19 mouse cellular contexts compared by ENCODE assay signal in genomic region chr11:3334141-3334710, GRCm38 (mm10). TPM values are rescaled to one million over a fixed set of nuclear protein-coding genes. Genes with fewer than 3 reads are reported as not detected.
DNase-seq lines count a peak whose midpoint lies in the region; TF ChIP-seq lines count a peak whose summit lies in the region.
"Had no signal": no experiment of that assay in that cellular context is flagged by ENCODE, and none has a peak within 500 bp of the region (broad histone marks: within the 10 kb centered on the region; RNA-seq: fewer than 3 reads in every experiment).

No protein-coding gene starts in this region.

- DNase-seq in gastrocnemius, adult 2 months: no peak
- DNase-seq in gastrocnemius, adult 8-10 months (ENCODE audit: low spot score in 2 of 2): no peak
- no peak for DNase-seq in left cerebral cortex, adult 2 months (ENCODE audit: extremely low spot score in 1 of 2, low spot score in 2 of 2)
- DNase-seq in left cerebral cortex, adult 9 months (ENCODE audit: low spot score in 2 of 2): no peak
- DNase-seq in embryo, embryonic 10.5 days (ENCODE audit: low spot score): no peak
- no peak for DNase-seq in frontal cortex, postnatal 36 days (ENCODE audit: low spot score in 2 of 2)
- DNase-seq: cerebellum, postnatal 36 days; kidney, adult 11 months; kidney, postnatal 36 days; layer of hippocampus, postnatal 36 days; left cerebral cortex, postnatal 4 days; midbrain, embryonic 14.5 days had no signal

- peak overlapping the region; percentile 92 for H3K27ac ChIP-seq in gastrocnemius, adult 2 months
- peak overlapping the region; percentile 55; the same call in 1 of the 2 replicates for H3K27ac ChIP-seq in left cerebral cortex, adult 2 months
- H3K27ac ChIP-seq in brown adipose tissue, adult 24 weeks (replicated peaks; ENCODE audit: low read depth, low read length): peak overlapping the region; percentile 25; the same call in 1 of the 2 replicates
- H3K27ac ChIP-seq: forebrain, embryonic 15.5 days; hindbrain, postnatal 0 days; liver, embryonic 12.5 days had no signal

- H3K4me3 ChIP-seq in gastrocnemius, adult 2 months: peak overlapping the region; percentile 47
- no peak overlapping the region for H3K4me3 ChIP-seq in left cerebral cortex, adult 2 months
- H3K4me3 ChIP-seq in E14TG2a.4 (replicated peaks; ENCODE audit: low read length): peak overlapping the region; percentile 39
- H3K4me3 ChIP-seq in brown adipose tissue, adult 24 weeks (ENCODE audit: insufficient read depth, low read depth, low read length): no peak overlapping the region
- H3K4me3 ChIP-seq: embryonic facial prominence, embryonic 12.5 days; forebrain, embryonic 15.5 days; liver, embryonic 12.5 days; myocyte had no signal

- H3K9me3 ChIP-seq in E14TG2a.4 (ENCODE audit: low read length): peaks cover 9% of the 10 kb centered on the region; the same call in 1 of the 2 replicates
- H3K9me3 ChIP-seq: embryonic facial prominence, embryonic 12.5 days; forebrain, embryonic 15.5 days; liver, embryonic 12.5 days had no signal

- TF ChIP-seq CTCF in gastrocnemius, adult 2 months (IDR thresholded peaks at IDR 0.05): no peak
- no peak for TF ChIP-seq CTCF in left cerebral cortex, adult 2 months (IDR thresholded peaks at IDR 0.05)
- TF ChIP-seq CTCF in E14TG2a.4 (conservative IDR thresholded peaks at IDR 0.05; ENCODE audit: low read length): no peak

- peaks cover 14% of the 10 kb centered on the region; the same call in 1 of the 2 replicates for H3K36me3 ChIP-seq in E14TG2a.4 (ENCODE audit: insufficient read depth, low read length)
- H3K36me3 ChIP-seq: embryonic facial prominence, embryonic 12.5 days; liver, embryonic 12.5 days had no signal

- intact Hi-C loops in gastrocnemius, adult 2 months (cut with DNase I): no loop called here
- intact Hi-C loops in left cerebral cortex, adult 2 months (cut with DNase I): no loop called here

- H3K4me1 ChIP-seq in E14TG2a.4 (replicated peaks; ENCODE audit: low read depth, low read length): peaks cover 90% of the 10 kb centered on the region
- H3K4me1 ChIP-seq in brown adipose tissue, adult 24 weeks (ENCODE audit: control insufficient read depth, insufficient read depth, insufficient read length, low read length): peaks cover 37% of the 10 kb centered on the region

- H3K27me3 ChIP-seq in E14TG2a.4 (ENCODE audit: insufficient read depth, low read length): peaks cover 9% of the 10 kb centered on the region; the same call in 1 of the 2 replicates
- H3K27me3 ChIP-seq: embryonic facial prominence, embryonic 12.5 days; forebrain, embryonic 15.5 days had no signal

RNA-seq across cellular contexts. Expression of gene Pik3ip1, which starts 4.0 kb away (rescaled TPM):
- total RNA-seq in gastrocnemius, adult 2 months (2021): 10 to 100 TPM; 17.7 to 21.7 TPM
- 10 to 100 TPM; 28.3 to 39.0 (median 36.6) TPM for total RNA-seq in gastrocnemius, adult 8-10 months (2022)
- total RNA-seq in left cerebral cortex, adult 2 months (2021): 10 to 100 TPM; 28.1 to 31.5 TPM
- 1.4 and 3.8 TPM in 2 replicates for polyA plus RNA-seq in brown adipose tissue, adult 24 weeks (2012; ENCODE audit: insufficient read depth, insufficient read length, missing spikeins)

RNA-seq across cellular contexts. Expression of gene Patz1, which starts 45.6 kb away (rescaled TPM):
- total RNA-seq in gastrocnemius, adult 2 months (2021): 10 to 100 TPM; 11.9 to 17.2 TPM
- total RNA-seq in gastrocnemius, adult 8-10 months (2022): 10 to 100 TPM; 13.0 to 22.3 (median 19.2) TPM
- 10 to 100 TPM; 41.5 to 46.9 TPM for total RNA-seq in left cerebral cortex, adult 2 months (2021)
- polyA plus RNA-seq in brown adipose tissue, adult 24 weeks (2012; ENCODE audit: insufficient read depth, insufficient read length, missing spikeins): 2.0 and 4.0 TPM in 2 replicates

Comparison
In these comparisons a context has a peak if more than half of its experiments do, and no peak if none do; other contexts are left out.
1. H3K27ac ChIP-seq: peak in every context shown above with its lines; median percentile 92 in gastrocnemius, adult 2 months; 55 in left cerebral cortex, adult 2 months; 25 in brown adipose tissue, adult 24 weeks.
2. H3K4me3 ChIP-seq: peak in gastrocnemius, adult 2 months (single experiment) and E14TG2a.4 (single experiment); none in left cerebral cortex, adult 2 months (single experiment) and brown adipose tissue, adult 24 weeks (single experiment).